Mouse (Mus musculus) CH12.LX (cell line): ENCODE measurements around the gene Pirb.

Source experiments
- BHLHE40 ChIP-seq: IDR thresholded peaks from 2 replicates; pipeline ENCODE4 v1.6.1; 2011; ENCODE audit warnings: mild to moderate bottlenecking, low read depth, low read length, improper control_type of control experiment
- CHD1 ChIP-seq: IDR thresholded peaks from 2 replicates; pipeline ENCODE4 v1.6.1; 2012; ENCODE audit warnings: low read depth, low read length, improper control_type of control experiment, inconsistent platforms
- CTCF ChIP-seq, 2 experiments: IDR thresholded peaks in 1 of 2; conservative IDR thresholded peaks in 1 of 2; 2 replicates each; pipeline ENCODE4 v1.5.1; 2011 to 2012; ENCODE audit warnings: low read depth in 2 of 2, low read length in 2 of 2, improper control_type of control experiment in 1 of 2, inconsistent platforms in 1 of 2, mild to moderate bottlenecking in 1 of 2, moderate library complexity in 1 of 2
- EP300 ChIP-seq: IDR thresholded peaks from 2 replicates; pipeline ENCODE4 v1.6.1; 2011; ENCODE audit warnings: low read length, improper control_type of control experiment
- NRF1 ChIP-seq: IDR thresholded peaks from 2 replicates; pipeline ENCODE4 v1.6.1; 2014; ENCODE audit warnings: low read depth, mild to moderate bottlenecking, inconsistent platforms, low read length, improper control_type of control experiment, moderate library complexity
- POLR2A ChIP-seq: IDR thresholded peaks from 2 replicates; pipeline ENCODE4 v1.6.1; 2011; ENCODE audit warnings: low read depth, mild to moderate bottlenecking, improper control_type of control experiment, low read length
- USF1 ChIP-seq: IDR thresholded peaks from 2 replicates; pipeline ENCODE4 v1.6.1; 2014; ENCODE audit warnings: low read depth, mild to moderate bottlenecking, inconsistent platforms, low read length, improper control_type of control experiment
- ZNF384 ChIP-seq: IDR thresholded peaks from 2 replicates; pipeline ENCODE4 v1.6.1; 2012; ENCODE audit warnings: low read depth, low read length, improper control_type of control experiment, inconsistent platforms

DNA sequence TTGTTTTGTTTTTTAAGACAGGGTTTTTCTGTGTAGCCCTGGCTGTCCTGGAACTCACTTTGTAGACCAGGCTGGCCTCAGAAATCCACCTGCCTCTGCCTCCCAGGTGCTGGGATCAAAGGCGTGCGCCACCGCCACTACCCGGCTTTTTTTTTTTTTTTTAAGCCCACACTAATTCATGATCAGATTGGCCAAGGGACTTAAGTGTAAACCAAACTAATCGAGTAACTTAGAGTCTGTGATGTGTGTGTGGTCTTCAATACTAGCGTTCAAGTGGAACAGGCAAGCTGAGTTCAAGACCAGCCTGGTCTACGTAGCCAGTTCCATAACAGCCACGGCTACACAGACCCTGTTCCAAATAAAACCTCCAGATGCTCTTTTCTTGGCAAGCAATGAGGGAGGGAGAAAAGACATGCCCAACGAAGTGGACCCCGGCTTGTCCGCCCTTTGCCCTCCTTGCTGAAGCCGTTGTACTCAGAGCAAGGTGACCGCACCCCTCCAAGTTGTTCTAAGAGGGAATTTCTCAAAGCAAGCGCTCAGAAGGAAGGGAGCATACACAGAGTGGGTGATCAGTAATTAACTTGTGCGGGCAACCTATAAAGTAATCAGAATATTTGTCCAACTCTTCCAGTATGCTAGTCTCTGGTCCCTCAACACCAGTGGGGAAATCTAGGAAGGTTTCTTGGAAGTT is 55.5 kb downstream of the Pirb start:
- TF ChIP-seq POLR2A (no peak), CTCF (conservative IDR thresholded peaks at IDR 0.05 in 1 of 2, IDR thresholded peaks at IDR 0.05 in 1 of 2; ENCODE audit: low read depth in 2 of 2, low read length in 2 of 2) (no peak), USF1 (no peak), CHD1 (no peak), EP300 (no peak), BHLHE40 (no peak), NRF1 (no peak), ZNF384 (no peak; the same call in 1 of the 2 replicates)
